26 mouse cellular contexts compared by ENCODE assay signal in the genomic region with DNA sequence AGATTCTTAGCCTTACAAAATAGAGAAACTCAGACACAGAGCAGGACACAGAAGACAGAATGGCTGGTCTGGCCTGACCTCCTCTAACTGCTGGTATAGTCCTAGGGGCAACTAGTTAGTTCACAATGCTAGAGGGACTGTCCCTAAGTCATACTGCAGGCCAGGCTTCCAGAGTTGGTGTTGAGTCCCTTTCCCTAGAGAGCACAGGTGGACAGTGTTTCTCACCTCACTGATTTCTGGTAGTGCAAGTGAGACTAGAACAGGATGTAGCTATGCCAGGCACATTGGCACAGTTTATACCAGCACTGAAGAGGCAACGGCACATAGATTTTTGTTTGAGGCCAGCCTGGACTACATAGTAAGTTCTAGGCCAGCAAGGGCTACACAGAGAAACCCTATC.
"Had no signal": no experiment of that assay in that cellular context is flagged by ENCODE, and none has a peak within 500 bp of the region (broad histone marks: within the 10 kb centered on the region; RNA-seq: fewer than 3 reads in every experiment).

No protein-coding gene starts in this region.

- H3K9me3 ChIP-seq: heart, embryonic 13.5 days; heart, embryonic 15.5 days; hindbrain, embryonic 13.5 days; hindbrain, embryonic 15.5 days; kidney, embryonic 15.5 days; limb, embryonic 13.5 days; limb, embryonic 15.5 days had no signal

- H3K4me3 ChIP-seq: gastrocnemius, adult 2 months; heart, adult 2 months; heart, embryonic 13.5 days; heart, embryonic 15.5 days; hindbrain, embryonic 13.5 days; hindbrain, embryonic 15.5 days; kidney, embryonic 15.5 days; limb, embryonic 13.5 days; limb, embryonic 15.5 days had no signal

- H3K9ac ChIP-seq: heart, embryonic 13.5 days; heart, embryonic 15.5 days; hindbrain, embryonic 13.5 days; hindbrain, embryonic 15.5 days; kidney, embryonic 15.5 days; limb, embryonic 13.5 days; limb, embryonic 15.5 days; liver, embryonic 14.5 days had no signal

- H3K27ac ChIP-seq: gastrocnemius, adult 2 months; heart, adult 2 months; heart, embryonic 13.5 days; heart, embryonic 15.5 days; hindbrain, embryonic 13.5 days; hindbrain, embryonic 15.5 days; hindbrain, postnatal 0 days; kidney, embryonic 15.5 days; kidney, postnatal 0 days; limb, embryonic 13.5 days; limb, embryonic 15.5 days; liver, embryonic 14.5 days had no signal

- ATAC-seq: hindbrain, postnatal 0 days; intestine, embryonic 16.5 days had no signal

- H3K4me2 ChIP-seq: heart, embryonic 11.5 days; heart, embryonic 13.5 days; heart, embryonic 15.5 days; hindbrain, embryonic 13.5 days; hindbrain, embryonic 15.5 days; kidney, embryonic 15.5 days; limb, embryonic 13.5 days; limb, embryonic 15.5 days had no signal

- DNase-seq: gastrocnemius, adult 2 months; gastrocnemius, postnatal 10 days; gastrocnemius, postnatal 25 days; heart, adult 2 months; heart, postnatal 14 days; heart, postnatal 36 days; kidney, adult 11 months; kidney, adult 2 months; kidney, adult 9 months; kidney, postnatal 14 days; kidney, postnatal 36 days; layer of hippocampus, adult 9-11 months; layer of hippocampus, postnatal 36 days; left cerebral cortex, postnatal 4 days had no signal
